Mouse (Mus musculus) liver, postnatal 0 days (tissue): ENCODE data around the gene Crtc1. TPM values are rescaled to one million over a fixed set of nuclear protein-coding genes. Genes with fewer than 3 reads are reported as not detected.

Experiments
- ATAC-seq: fragments of 200-750 bp; cut with Nextera tagmentation; 2 replicates; pipeline ENCODE4 v1.8.0; 2017; ENCODE audit warnings: mild to moderate bottlenecking, moderate library complexity
- DNase-seq: peaks from one replicate; pipeline ENCODE4 v3.0.0-alpha.2; 2016
- H3K27ac ChIP-seq: fragments of 300-500 bp; sonication (generic); 2 replicates; pipeline ENCODE4 v1.5.1; 2014; ENCODE audit warnings: antibody characterized with exemption, moderate library complexity, mild to moderate bottlenecking, low read depth
- H3K27me3 ChIP-seq: fragments of 300-500 bp; sonication (generic); 2 replicates; pipeline ENCODE4 v1.6.1; 2014; ENCODE audit warnings: low read length, control low read depth, mixed read lengths; ENCODE audit not compliant: insufficient read depth
- H3K36me3 ChIP-seq: fragments of 300-500 bp; sonication (generic); replicated peaks from 2 replicates; pipeline ENCODE4 v1.6.1; 2014; ENCODE audit warnings: mild to moderate bottlenecking, control low read depth, low read length, moderate library complexity, mixed read lengths; ENCODE audit not compliant: insufficient read depth
- H3K4me1 ChIP-seq: fragments of 300-500 bp; sonication (generic); 2 replicates; pipeline ENCODE4 v1.6.1; 2014; ENCODE audit warnings: antibody characterized with exemption, mild to moderate bottlenecking, control low read depth; ENCODE audit not compliant: insufficient read depth
- H3K4me2 ChIP-seq: fragments of 300-500 bp; sonication (generic); 2 replicates; pipeline ENCODE4 v1.6.1; 2014; ENCODE audit warnings: low read depth, mild to moderate bottlenecking, low read length, moderate library complexity, mixed read lengths
- H3K4me3 ChIP-seq: fragments of 300-500 bp; sonication (generic); 2 replicates; pipeline ENCODE4 v1.5.1; 2014; ENCODE audit warnings: low read depth, low read length
- H3K9ac ChIP-seq: fragments of 300-500 bp; sonication (generic); replicated peaks from 2 replicates; pipeline ENCODE4 v1.6.1; 2014; ENCODE audit warnings: mild to moderate bottlenecking, moderate library complexity
- H3K9me3 ChIP-seq: fragments of 300-500 bp; sonication (generic); 2 replicates; pipeline ENCODE4 v1.6.1; 2016; ENCODE audit warnings: mild to moderate bottlenecking, control low read depth, low read length, mixed read lengths
- CTCF ChIP-seq: sonication (generic); IDR thresholded peaks from 2 replicates; pipeline ENCODE4 v1.5.1; 2016; ENCODE audit warnings: antibody characterized with exemption, low read depth
- EP300 ChIP-seq: IDR thresholded peaks from 2 replicates; pipeline ENCODE4 v1.6.1; 2016; ENCODE audit warnings: antibody characterized with exemption, low read depth, mild to moderate bottlenecking
- WGBS: fragments of 180-500 bp; shearing (Covaris S2); extraction: QIAGEN DNeasy Blood & Tissue Kit; methylation state at CpG from one replicate; pipeline ENCODE4 v1.1.7; 2014; ENCODE audit not compliant: insufficient replicate concordance; 5-methylcytosine and 5-hydroxymethylcytosine counted together
- polyA plus RNA-seq: library from polyadenylated mRNA; unstranded; fragments of >200 nt; fragmentation: Nextera tagmentation; extraction: Ambion mirVana; gene quantifications from 2 replicates; pipeline ENCODE4 v1.2.1, GENCODE M21; 2015

Gene Crtc1
- polyA plus RNA-seq, 1 experiment from 2014 or later = 2.6 TPM

GRCm38 (mm10) chr8:70338931-70339330 is 100.4 kb downstream of the Crtc1 start:
- Histone ChIP-seq H3K4me3 (no peak overlapping the region), H3K9me3 (no peaks in the 10 kb centered on the region), H3K27me3 (no peaks in the 10 kb centered on the region), H3K4me2 (no peak overlapping the region), H3K27ac (no peak overlapping the region), H3K36me3 (peaks cover 100% of the 10 kb centered on the region), H3K9ac (no peak overlapping the region), H3K4me1 (peaks cover under 1% of the 10 kb centered on the region; the same call in 1 of the 2 replicates)
- TF ChIP-seq CTCF (no peak), EP300 (no peak)
- WGBS = 84% methylated on average over 7 of the region's 7 CpGs
- DNase-seq (no peak), ATAC-seq (no peak)

DNA sequence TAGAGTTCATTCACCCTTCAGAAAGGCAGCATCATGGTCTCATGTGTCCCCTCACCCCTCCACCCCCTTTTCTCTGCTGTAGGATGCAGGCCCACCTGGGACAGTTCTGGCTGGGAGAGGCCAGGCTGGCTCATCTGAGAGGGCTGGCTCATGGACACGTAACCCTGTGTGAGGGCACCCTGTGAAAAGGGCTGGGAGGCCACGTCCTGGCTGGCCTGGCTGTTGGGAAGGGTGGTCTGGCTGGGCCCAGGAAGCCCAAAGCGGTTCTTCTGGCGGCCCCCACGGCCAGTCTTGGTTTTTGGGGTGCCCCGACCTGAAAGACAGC is 106.5 kb downstream of the Crtc1 start:
- Histone ChIP-seq H3K9ac (no peak overlapping the region), H3K4me2 (no peak overlapping the region), H3K36me3 (peaks cover 73% of the 10 kb centered on the region), H3K4me1 (peaks cover 15% of the 10 kb centered on the region), H3K27ac (no peak overlapping the region), H3K4me3 (no peak overlapping the region), H3K9me3 (no peaks in the 10 kb centered on the region), H3K27me3 (no peaks in the 10 kb centered on the region)
- TF ChIP-seq CTCF (no peak), EP300 (no peak)
- DNase-seq (no peak), ATAC-seq (no peak)
- WGBS = 91% methylated on average over 6 of the region's 6 CpGs

Other genes with a start within 250 kb of the Crtc1 start
- 18.5 and 19.2 TPM in 2 replicates for gene Slc25a42, start 227.3 kb downstream of the Crtc1 start, polyA plus RNA-seq
- 7.3 and 8.3 TPM in 2 replicates for gene Sugp2, start 205.4 kb downstream of the Crtc1 start, polyA plus RNA-seq
- 5.3 and 6.3 TPM in 2 replicates for gene Armc6, start 205.1 kb downstream of the Crtc1 start, polyA plus RNA-seq
- 4.3 and 5.6 TPM in 2 replicates for gene Homer3, start 156.8 kb downstream of the Crtc1 start, polyA plus RNA-seq
- gene Ddx49, start 137.1 kb downstream of the Crtc1 start, polyA plus RNA-seq = 15.2 and 16.3 TPM in 2 replicates
- 162 and 171 TPM in 2 replicates for gene Cope, start 137.1 kb downstream of the Crtc1 start, polyA plus RNA-seq
- 0.12 TPM in 1 of 2 replicates, not detected in the other for gene Cers1, start 123.8 kb downstream of the Crtc1 start, polyA plus RNA-seq
- gene Gdf1, start 109.8 kb downstream of the Crtc1 start, polyA plus RNA-seq = 0.16 TPM in 1 of 2 replicates, not detected in the other
- 6.7 and 7.1 TPM in 2 replicates for gene Upf1, start 86.3 kb downstream of the Crtc1 start, polyA plus RNA-seq
- gene Comp, start 66.0 kb downstream of the Crtc1 start, polyA plus RNA-seq = 3.0 and 4.0 TPM in 2 replicates
- 4.2 and 5.4 TPM in 2 replicates for gene Klhl26, start 37.4 kb upstream of the Crtc1 start, polyA plus RNA-seq
- not detected in 2 replicates for gene Tmem59l, start 47.8 kb upstream of the Crtc1 start, polyA plus RNA-seq
- gene Crlf1, start 53.6 kb upstream of the Crtc1 start, polyA plus RNA-seq = 0.07 and 0.38 TPM in 2 replicates
- gene Rex1bd, start 67.2 kb upstream of the Crtc1 start, polyA plus RNA-seq = 49.3 and 52.3 TPM in 2 replicates
- gene Uba52, start 71.2 kb upstream of the Crtc1 start, polyA plus RNA-seq = 627 and 684 TPM in 2 replicates
- gene Fkbp8, start 88.1 kb upstream of the Crtc1 start, polyA plus RNA-seq = 141 TPM in 2 replicates
- 43.1 and 43.3 TPM in 2 replicates for gene Kxd1, start 88.4 kb upstream of the Crtc1 start, polyA plus RNA-seq
- gene Ell, start 99.9 kb upstream of the Crtc1 start, polyA plus RNA-seq = 9.5 and 9.7 TPM in 2 replicates
- gene Isyna1, start 154.8 kb upstream of the Crtc1 start, polyA plus RNA-seq = 18.8 and 21.6 TPM in 2 replicates
- 32.5 and 35.4 TPM in 2 replicates for gene Ssbp4, start 169.3 kb upstream of the Crtc1 start, polyA plus RNA-seq
- 9.8 and 10.4 TPM in 2 replicates for gene Lrrc25, start 176.6 kb upstream of the Crtc1 start, polyA plus RNA-seq
- gene Gdf15, start 192.9 kb upstream of the Crtc1 start, polyA plus RNA-seq = 2.1 and 2.3 TPM in 2 replicates
- 31.0 and 32.2 TPM in 2 replicates for gene Pgpep1, start 220.8 kb upstream of the Crtc1 start, polyA plus RNA-seq
- 98.5 and 103 TPM in 2 replicates for gene Lsm4, start 233.7 kb upstream of the Crtc1 start, polyA plus RNA-seq